Mouse (Mus musculus): ENCODE results near the gene Olfr376. TPM values are rescaled to one million over a fixed set of nuclear protein-coding genes. Genes with fewer than 3 reads are reported as not detected.

Gene Olfr376
- total RNA-seq (2021), result not detected
- polyA plus RNA-seq (2012; rRNA removed), result not detected in 2 replicates
- long read RNA-seq, result 0 reads

- no peak for DNase-seq
- Histone ChIP-seq H3K27ac (no peak within 1 kb of the TSS), H3K4me1 (ENCODE audit: control insufficient read depth, insufficient read depth, low read length) (no peaks in the 10 kb centered on the region), H3K4me3 (no peak within 1 kb of the TSS), H3K79me2 (replicated peaks; ENCODE audit: control insufficient read depth, insufficient read depth, low read length) (no peaks in the 10 kb centered on the region), H3K9ac (ENCODE audit: low read depth, low read length) (no peak within 1 kb of the TSS), H3K36me3 (ENCODE audit: control insufficient read depth, insufficient read depth, low read length) (no peaks in the 10 kb centered on the region), H3K27me3 (ENCODE audit: control insufficient read depth, insufficient read depth, low read length) (no peaks in the 10 kb centered on the region)
- WGBS, result 78% methylated on average over 2 of the region's 2 CpGs
- TF ChIP-seq EP300 (IDR thresholded peaks at IDR 0.05; ENCODE audit: insufficient read depth, low read depth, low read length), result no peak
- TF ChIP-seq POLR2A (IDR thresholded peaks at IDR 0.05; ENCODE audit: insufficient read depth, low read depth, low read length), result no peak
- no peak for TF ChIP-seq CTCF (IDR thresholded peaks at IDR 0.05)
- intact Hi-C loops (cut with DNase I), result no loop called here
These were observed at the start of gene Olfr376 for GRCm38 (mm10) chr11:73370946-73371345. Gene Olfr376, plus strand, starts transcription at chr11:73371246.

GRCm38 (mm10) chr11:73323906-73324830 is 46.9 kb upstream of the Olfr376 start:
- H3K27me3 ChIP-seq (ENCODE audit: control insufficient read depth, insufficient read depth, low read length), result no peaks in the 10 kb centered on the region
- TF ChIP-seq EP300 (IDR thresholded peaks at IDR 0.05; ENCODE audit: insufficient read depth, low read depth, low read length) (no peak), POLR2A (IDR thresholded peaks at IDR 0.05; ENCODE audit: insufficient read depth, low read depth, low read length) (0 out of 2 replicates have a peak, but pooled peaks have one; percentile 31)
- H3K9ac ChIP-seq (ENCODE audit: low read depth, low read length), result peak overlapping the region; percentile 36
- H3K79me2 ChIP-seq (replicated peaks; ENCODE audit: control insufficient read depth, insufficient read depth, low read length), result no peaks in the 10 kb centered on the region
- peak overlapping the region; percentile 11; the same call in 1 of the 2 replicates for H3K4me3 ChIP-seq
- intact Hi-C loops (cut with DNase I), result no loop called here
- DNase-seq, result no peak
- H3K4me1 ChIP-seq (ENCODE audit: control insufficient read depth, insufficient read depth, low read length), result peaks cover 1% of the 10 kb centered on the region
- 61% methylated on average over 9 of the region's 9 CpGs for WGBS
- no peaks in the 10 kb centered on the region for H3K36me3 ChIP-seq (ENCODE audit: control insufficient read depth, insufficient read depth, low read length)
- H3K27ac ChIP-seq, result peak overlapping the region; percentile 4; the same call in 1 of the 2 replicates

- Histone ChIP-seq H3K9ac (ENCODE audit: low read depth, low read length) (0 out of 2 replicates have a peak overlapping the region, but pooled peaks have one; percentile 12), H3K27ac (0 out of 2 replicates have a peak overlapping the region, but pooled peaks have one; percentile 24), H3K79me2 (replicated peaks; ENCODE audit: control insufficient read depth, insufficient read depth, low read length) (no peaks in the 10 kb centered on the region), H3K4me1 (ENCODE audit: control insufficient read depth, insufficient read depth, low read length) (peaks cover 1% of the 10 kb centered on the region), H3K4me3 (no peak overlapping the region), H3K36me3 (ENCODE audit: control insufficient read depth, insufficient read depth, low read length) (no peaks in the 10 kb centered on the region), H3K27me3 (ENCODE audit: control insufficient read depth, insufficient read depth, low read length) (no peaks in the 10 kb centered on the region)
- intact Hi-C loops (cut with DNase I), result no loop called here
- TF ChIP-seq EP300 (IDR thresholded peaks at IDR 0.05; ENCODE audit: insufficient read depth, low read depth, low read length) (no peak), POLR2A (IDR thresholded peaks at IDR 0.05; ENCODE audit: insufficient read depth, low read depth, low read length) (no peak), CTCF (IDR thresholded peaks at IDR 0.05) (no peak)
- peak in 1 of 2 experiments; percentile 17 for DNase-seq
- 52% methylated on average over 12 of the region's 12 CpGs for WGBS
These were observed 44.6 kb upstream of the Olfr376 start for GRCm38 (mm10) chr11:73326485-73326886.

- 48% methylated on average over 4 of the region's 4 CpGs for WGBS
These were observed 43.7 kb upstream of the Olfr376 start for GRCm38 (mm10) chr11:73327361-73327760.

GRCm38 (mm10) chr11:73329442-73329841 is 41.6 kb upstream of the Olfr376 start, which contains the start of the genes Aspa, Gm49340 and Spata22:
Gene Aspa, minus strand, starts transcription at chr11:73329596.
Gene Gm49340, plus strand, starts transcription at chr11:73329741.
Gene Spata22, plus strand, starts transcription at chr11:73329741.
- intact Hi-C loops (cut with DNase I), result no loop called here
- no peaks in the 10 kb centered on the region for H3K79me2 ChIP-seq (replicated peaks; ENCODE audit: control insufficient read depth, insufficient read depth, low read length)
- peaks cover 1% of the 10 kb centered on the region for H3K4me1 ChIP-seq (ENCODE audit: control insufficient read depth, insufficient read depth, low read length)
- no peaks in the 10 kb centered on the region for H3K27me3 ChIP-seq (ENCODE audit: control insufficient read depth, insufficient read depth, low read length)
- H3K4me3 ChIP-seq, result no peak within 1 kb of the TSS
- H3K27ac ChIP-seq, result no peak within 1 kb of the TSS
- WGBS, result 77% methylated on average over 27 of the region's 27 CpGs
- H3K9ac ChIP-seq (ENCODE audit: low read depth, low read length), result no peak within 1 kb of the TSS
- TF ChIP-seq CTCF (IDR thresholded peaks at IDR 0.05) (no peak), POLR2A (IDR thresholded peaks at IDR 0.05; ENCODE audit: insufficient read depth, low read depth, low read length) (no peak), EP300 (IDR thresholded peaks at IDR 0.05; ENCODE audit: insufficient read depth, low read depth, low read length) (no peak)
- H3K36me3 ChIP-seq (ENCODE audit: control insufficient read depth, insufficient read depth, low read length), result no peaks in the 10 kb centered on the region
- no peak for DNase-seq

More at GRCm38 (mm10) chr11:73327361-73327760, 43.7 kb upstream of the Olfr376 start:
- intact Hi-C loops (cut with DNase I), result no loop called here
- H3K27ac ChIP-seq, result no peak overlapping the region
- H3K4me3 ChIP-seq, result no peak overlapping the region
- H3K4me1 ChIP-seq (ENCODE audit: control insufficient read depth, insufficient read depth, low read length), result peaks cover 1% of the 10 kb centered on the region
- H3K79me2 ChIP-seq (replicated peaks; ENCODE audit: control insufficient read depth, insufficient read depth, low read length), result no peaks in the 10 kb centered on the region
- TF ChIP-seq EP300 (IDR thresholded peaks at IDR 0.05; ENCODE audit: insufficient read depth, low read depth, low read length), result no peak
- no peak for TF ChIP-seq CTCF (IDR thresholded peaks at IDR 0.05)
- no peak for TF ChIP-seq POLR2A (IDR thresholded peaks at IDR 0.05; ENCODE audit: insufficient read depth, low read depth, low read length)
- H3K9ac ChIP-seq (ENCODE audit: low read depth, low read length), result no peak overlapping the region
- no peaks in the 10 kb centered on the region for H3K27me3 ChIP-seq (ENCODE audit: control insufficient read depth, insufficient read depth, low read length)
- no peak for DNase-seq
- no peaks in the 10 kb centered on the region for H3K36me3 ChIP-seq (ENCODE audit: control insufficient read depth, insufficient read depth, low read length)
